In the genomic region with DNA sequence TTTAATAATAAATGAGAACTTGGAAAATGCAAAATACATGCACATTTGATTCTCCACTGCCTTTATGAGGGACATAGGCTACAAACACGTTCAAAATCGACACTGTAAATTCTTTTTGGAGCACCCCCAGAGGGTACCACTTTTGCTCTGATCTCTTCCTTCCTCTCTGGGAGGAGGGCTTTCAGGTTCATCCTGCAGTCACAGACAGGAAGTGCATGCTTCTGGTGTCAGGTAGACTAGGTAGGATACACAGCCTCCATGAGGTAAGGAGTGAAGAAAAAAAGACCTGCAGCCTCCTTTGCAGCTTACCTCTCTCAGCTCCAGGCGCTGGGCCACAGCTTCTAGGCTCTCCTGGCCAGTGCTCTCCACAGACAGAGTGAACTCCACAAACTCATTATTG, we compare ENCODE assay signal across 9 mouse cellular contexts. TPM values are rescaled to one million over a fixed set of nuclear protein-coding genes. Genes with fewer than 3 reads are reported as not detected.
A peak's percentile ranks its signal among the peaks of the same experiment; 100 is the strongest.
DNase-seq lines count a peak whose midpoint lies in the region; ATAC-seq and TF ChIP-seq lines count a peak whose summit lies in the region.
"Had no signal": no experiment of that assay in that cellular context is flagged by ENCODE, and none has a peak within 500 bp of the region (broad histone marks: within the 10 kb centered on the region; RNA-seq: fewer than 3 reads in every experiment).

No protein-coding gene starts in this region.

- 66% methylated on average over 3 of the region's 3 CpGs for WGBS in lung, embryonic 14.5 days
- WGBS in embryonic facial prominence, embryonic 13.5 days, result 58% methylated on average over 3 of the region's 3 CpGs
- 68% methylated on average over 3 of the region's 3 CpGs for WGBS in limb, embryonic 11.5 days
- WGBS in neural tube, embryonic 15.5 days, result 70% methylated on average over 3 of the region's 3 CpGs

- peak overlapping the region; percentile 62; the same call in 1 of the 2 replicates for H3K4me3 ChIP-seq in lung, embryonic 14.5 days (ENCODE audit: low read depth, low read length)
- peak overlapping the region; percentile 50 for H3K4me3 ChIP-seq in embryonic facial prominence, embryonic 13.5 days
- no peak overlapping the region; the same call in 1 of the 2 replicates for H3K4me3 ChIP-seq in limb, embryonic 11.5 days (ENCODE audit: low read depth, low read length)
- peak overlapping the region; percentile 77 for H3K4me3 ChIP-seq in neural tube, embryonic 15.5 days (replicated peaks)

- H3K4me2 ChIP-seq in lung, embryonic 14.5 days, result peak overlapping the region; percentile 81
- peak overlapping the region; percentile 83 for H3K4me2 ChIP-seq in embryonic facial prominence, embryonic 13.5 days
- H3K4me2 ChIP-seq in limb, embryonic 11.5 days (ENCODE audit: low read depth, severe bottlenecking), result peak overlapping the region; percentile 54
- H3K4me2 ChIP-seq in neural tube, embryonic 15.5 days, result peak overlapping the region; percentile 89

- H3K9ac ChIP-seq in lung, embryonic 14.5 days, result no peak overlapping the region
- H3K9ac ChIP-seq in embryonic facial prominence, embryonic 13.5 days, result peak overlapping the region; percentile 67
- H3K9ac ChIP-seq in limb, embryonic 11.5 days (ENCODE audit: low read length), result no peak overlapping the region
- peak overlapping the region; percentile 78; the same call in 1 of the 2 replicates for H3K9ac ChIP-seq in neural tube, embryonic 15.5 days (replicated peaks)

- ATAC-seq in lung, embryonic 14.5 days (ENCODE audit: insufficient read depth), result no peak
- no peak for ATAC-seq in embryonic facial prominence, embryonic 13.5 days (ENCODE audit: insufficient number of reproducible peaks, insufficient read depth, low FRiP score, low TSS enrichment, low read depth)
- ATAC-seq in limb, embryonic 11.5 days (ENCODE audit: insufficient number of reproducible peaks, low FRiP score, low TSS enrichment, low read depth), result no peak
- ATAC-seq in neural tube, embryonic 15.5 days (ENCODE audit: low FRiP score), result no peak
- no peak for ATAC-seq in cerebellum, adult (ENCODE audit: insufficient number of reproducible peaks, low FRiP score, low TSS enrichment)
- ATAC-seq in megakaryocyte progenitor cell, adult 5-6 weeks (replicated peaks; ENCODE audit: poor library complexity), result no peak

- TF ChIP-seq CTCF in lung, embryonic 14.5 days (IDR thresholded peaks at IDR 0.05; ENCODE audit: low read depth), result no peak

- no peaks in the 10 kb centered on the region for H3K9me3 ChIP-seq in lung, embryonic 14.5 days (ENCODE audit: low read depth, low read length)
- no peaks in the 10 kb centered on the region for H3K9me3 ChIP-seq in embryonic facial prominence, embryonic 13.5 days
- no peaks in the 10 kb centered on the region for H3K9me3 ChIP-seq in limb, embryonic 11.5 days (ENCODE audit: control insufficient read depth, low read length)
- no peaks in the 10 kb centered on the region for H3K9me3 ChIP-seq in neural tube, embryonic 15.5 days (replicated peaks)

- H3K4me1 ChIP-seq in lung, embryonic 14.5 days (ENCODE audit: insufficient read depth), result peaks cover 14% of the 10 kb centered on the region
- peaks cover 21% of the 10 kb centered on the region for H3K4me1 ChIP-seq in embryonic facial prominence, embryonic 13.5 days
- H3K4me1 ChIP-seq in limb, embryonic 11.5 days (ENCODE audit: control insufficient read depth, insufficient read depth, low read length), result peaks cover 12% of the 10 kb centered on the region
- peaks cover 40% of the 10 kb centered on the region for H3K4me1 ChIP-seq in neural tube, embryonic 15.5 days

- H3K27me3 ChIP-seq in lung, embryonic 14.5 days (ENCODE audit: insufficient read depth, low read length), result no peaks in the 10 kb centered on the region
- peaks cover 7% of the 10 kb centered on the region for H3K27me3 ChIP-seq in embryonic facial prominence, embryonic 13.5 days
- peaks cover 4% of the 10 kb centered on the region for H3K27me3 ChIP-seq in limb, embryonic 11.5 days (ENCODE audit: control insufficient read depth, insufficient read depth, low read length)
- H3K27me3 ChIP-seq in neural tube, embryonic 15.5 days (replicated peaks), result peaks cover 4% of the 10 kb centered on the region; the same call in 1 of the 2 replicates

- no peak overlapping the region for H3K27ac ChIP-seq in lung, embryonic 14.5 days (ENCODE audit: low read depth)
- H3K27ac ChIP-seq in embryonic facial prominence, embryonic 13.5 days, result no peak overlapping the region
- no peak overlapping the region for H3K27ac ChIP-seq in limb, embryonic 11.5 days (replicated peaks; ENCODE audit: low read depth, low read length)
- H3K27ac ChIP-seq in neural tube, embryonic 15.5 days (replicated peaks), result no peak overlapping the region

- DNase-seq in lung, embryonic 14.5 days, result no peak
- DNase-seq in lung, postnatal 10 days, result no peak
- DNase-seq in limb, embryonic 11.5 days (ENCODE audit: low spot score), result no peak
- DNase-seq in cerebellum, adult 9-10 months, result no peak
- DNase-seq: adrenal gland, postnatal 10 days had no signal

- peaks cover 11% of the 10 kb centered on the region; the same call in 1 of the 2 replicates for H3K36me3 ChIP-seq in lung, embryonic 14.5 days (ENCODE audit: insufficient read depth)
- no peaks in the 10 kb centered on the region for H3K36me3 ChIP-seq in embryonic facial prominence, embryonic 13.5 days
- no peaks in the 10 kb centered on the region for H3K36me3 ChIP-seq in limb, embryonic 11.5 days (ENCODE audit: control insufficient read depth, insufficient read depth, low read length)
- H3K36me3 ChIP-seq in neural tube, embryonic 15.5 days, result no peaks in the 10 kb centered on the region

RNA-seq across cellular contexts. Expression of gene Ptpn21, which starts 4.0 kb away (rescaled TPM):
- polyA plus RNA-seq in lung, embryonic 14.5 days (2014; fragmentation: Nextera tagmentation; extraction: Ambion mirVana), result 13.4 and 14.5 TPM in 2 replicates
- polyA plus RNA-seq in embryonic facial prominence, embryonic 13.5 days (2015; fragmentation: Nextera tagmentation; extraction: Ambion mirVana), result 5.4 and 6.4 TPM in 2 replicates
- polyA plus RNA-seq in limb, embryonic 11.5 days (2014; fragmentation: Nextera tagmentation; extraction: Ambion mirVana), result 6.2 and 6.5 TPM in 2 replicates
- polyA plus RNA-seq in neural tube, embryonic 15.5 days (2015; fragmentation: Nextera tagmentation; extraction: Ambion mirVana), result 3.4 and 4.6 TPM in 2 replicates
- 5.9 and 8.0 TPM in 2 replicates for total RNA-seq in megakaryocyte progenitor cell, adult 5-6 weeks (2015)
- 2.7 and 3.1 TPM in 2 replicates for total RNA-seq in megakaryocyte progenitor cell, adult 5-6 weeks (2017)

RNA-seq across cellular contexts. Expression of gene Zc3h14, which starts 13.6 kb away (rescaled TPM):
- 154 and 155 TPM in 2 replicates for polyA plus RNA-seq in lung, embryonic 14.5 days (2014; fragmentation: Nextera tagmentation; extraction: Ambion mirVana)
- polyA plus RNA-seq in embryonic facial prominence, embryonic 13.5 days (2015; fragmentation: Nextera tagmentation; extraction: Ambion mirVana), result 133 and 135 TPM in 2 replicates
- polyA plus RNA-seq in limb, embryonic 11.5 days (2014; fragmentation: Nextera tagmentation; extraction: Ambion mirVana), result 158 and 170 TPM in 2 replicates
- polyA plus RNA-seq in neural tube, embryonic 15.5 days (2015; fragmentation: Nextera tagmentation; extraction: Ambion mirVana), result 96.3 and 105 TPM in 2 replicates
- 214 and 244 TPM in 2 replicates for total RNA-seq in megakaryocyte progenitor cell, adult 5-6 weeks (2015)
- total RNA-seq in megakaryocyte progenitor cell, adult 5-6 weeks (2017), result 105 and 126 TPM in 2 replicates

Comparison
In these comparisons a context has a peak if more than half of its experiments do, and no peak if none do; other contexts are left out.
1. H3K9ac ChIP-seq: peak in embryonic facial prominence, embryonic 13.5 days (single experiment) and neural tube, embryonic 15.5 days (single experiment); none in lung, embryonic 14.5 days (single experiment) and limb, embryonic 11.5 days (single experiment).
2. Peak in every context shown above with its lines, with median percentiles within 50 percentile points of each other: H3K4me2 ChIP-seq.